Mouse (Mus musculus) CH12.LX (cell line): Measurements from ENCODE around the gene Gm10762. TPM values are rescaled to one million over a fixed set of nuclear protein-coding genes. Genes with fewer than 3 reads are reported as not detected.

Experiments used
- DNase-seq: peaks from one replicate; pipeline ENCODE4 v3.0.0-alpha.2; 2013; ENCODE audit errors: extremely low read depth
- H3K27ac ChIP-seq: 2 replicates; pipeline ENCODE4 v1.5.1; 2012; ENCODE audit warnings: low read depth, mild to moderate bottlenecking, control low read depth, moderate library complexity; ENCODE audit not compliant: insufficient read depth
- H3K27me3 ChIP-seq: replicated peaks from 2 replicates; pipeline ENCODE3; 2012; ENCODE audit warnings: inconsistent platforms
- H3K36me3 ChIP-seq, 2 experiments: replicated peaks in 1 of 2; 2 replicates each; pipeline versions ENCODE3 to v1.6.1; 2012; ENCODE audit warnings: inconsistent platforms in 1 of 2, low read length in 1 of 2, mild to moderate bottlenecking in 1 of 2, mixed read lengths in 1 of 2, moderate library complexity in 1 of 2; ENCODE audit not compliant: control insufficient read depth in 1 of 2, insufficient read depth in 1 of 2
- H3K4me1 ChIP-seq, 2 experiments: 2 replicates each; pipeline ENCODE4 v1.6.1; 2012; ENCODE audit warnings: inconsistent platforms in 1 of 2, moderate library complexity in 1 of 2; ENCODE audit not compliant: insufficient read depth in 2 of 2, control insufficient read depth in 1 of 2
- H3K4me2 ChIP-seq: 2 replicates; pipeline ENCODE4 v1.6.1; 2012; ENCODE audit warnings: low read depth, mild to moderate bottlenecking, control low read depth; ENCODE audit not compliant: poor library complexity, insufficient read depth, severe bottlenecking
- H3K4me3 ChIP-seq, 3 experiments: fragments of 150-350 bp in 1 of 3; sonication (generic) in 1 of 3; replicated peaks in 1 of 3; 2 replicates each; pipeline versions ENCODE3 to v1.5.1; 2011 to 2012; ENCODE audit warnings: low read depth in 2 of 3, low read length in 2 of 3, mild to moderate bottlenecking in 2 of 3, moderate library complexity in 2 of 3, control low read depth in 1 of 3, improper control_type of control experiment in 1 of 3, inconsistent platforms in 1 of 3, mixed read lengths in 1 of 3; ENCODE audit not compliant: poor library complexity in 1 of 3
- H3K79me2 ChIP-seq: replicated peaks from 2 replicates; pipeline ENCODE4 v1.6.1; 2012; ENCODE audit warnings: mild to moderate bottlenecking, moderate library complexity; ENCODE audit not compliant: control insufficient read depth, poor library complexity, insufficient read depth, severe bottlenecking; ENCODE audit errors: extremely low read depth
- H3K9ac ChIP-seq: 2 replicates; pipeline ENCODE4 v1.6.1; 2012; ENCODE audit warnings: low read depth, mild to moderate bottlenecking, control low read depth, moderate library complexity; ENCODE audit not compliant: insufficient read depth
- H3K9me3 ChIP-seq: replicated peaks from 2 replicates; pipeline ENCODE3; 2012; ENCODE audit warnings: low read length, inconsistent platforms, mixed read lengths
- BHLHE40 ChIP-seq: IDR thresholded peaks from 2 replicates; pipeline ENCODE4 v1.6.1; 2011; ENCODE audit warnings: mild to moderate bottlenecking, low read depth, low read length, improper control_type of control experiment
- CHD1 ChIP-seq: IDR thresholded peaks from 2 replicates; pipeline ENCODE4 v1.6.1; 2012; ENCODE audit warnings: low read depth, low read length, improper control_type of control experiment, inconsistent platforms
- CHD2 ChIP-seq: IDR thresholded peaks from 2 replicates; pipeline ENCODE4 v1.6.1; 2011; ENCODE audit warnings: low read length, improper control_type of control experiment
- CTCF ChIP-seq, 2 experiments: IDR thresholded peaks in 1 of 2; conservative IDR thresholded peaks in 1 of 2; 2 replicates each; pipeline ENCODE4 v1.5.1; 2011 to 2012; ENCODE audit warnings: low read depth in 2 of 2, low read length in 2 of 2, improper control_type of control experiment in 1 of 2, inconsistent platforms in 1 of 2, mild to moderate bottlenecking in 1 of 2, moderate library complexity in 1 of 2
- E2F4 ChIP-seq: IDR thresholded peaks from 2 replicates; pipeline ENCODE4 v1.6.1; 2011; ENCODE audit warnings: low read depth, low read length, improper control_type of control experiment; ENCODE audit not compliant: insufficient replicate concordance
- ELF1 ChIP-seq: IDR thresholded peaks from 2 replicates; pipeline ENCODE4 v1.6.1; 2014; ENCODE audit warnings: low read depth, mild to moderate bottlenecking, inconsistent platforms, low read length, improper control_type of control experiment
- EP300 ChIP-seq: IDR thresholded peaks from 2 replicates; pipeline ENCODE4 v1.6.1; 2011; ENCODE audit warnings: low read length, improper control_type of control experiment
- ETS1 ChIP-seq: conservative IDR thresholded peaks from 2 replicates; pipeline ENCODE4 v1.6.1; 2012; ENCODE audit warnings: low read depth, mild to moderate bottlenecking, inconsistent platforms, low read length, improper control_type of control experiment, moderate library complexity
- GABPA ChIP-seq: IDR thresholded peaks from 2 replicates; pipeline ENCODE4 v1.6.1; 2012; ENCODE audit warnings: low read depth, low read length, improper control_type of control experiment, inconsistent platforms; ENCODE audit not compliant: insufficient replicate concordance
- HCFC1 ChIP-seq: IDR thresholded peaks from 2 replicates; pipeline ENCODE4 v1.6.1; 2012; ENCODE audit warnings: low read depth, mild to moderate bottlenecking, inconsistent platforms, low read length, improper control_type of control experiment
- IRF4 ChIP-seq: IDR thresholded peaks from 2 replicates; pipeline ENCODE4 v1.6.1; 2014; ENCODE audit warnings: low read depth, mild to moderate bottlenecking, inconsistent platforms, low read length, improper control_type of control experiment
- JUN ChIP-seq: IDR thresholded peaks from 2 replicates; pipeline ENCODE4 v1.6.1; 2011; ENCODE audit warnings: low read depth, mild to moderate bottlenecking, low read length, improper control_type of control experiment, moderate library complexity; ENCODE audit not compliant: insufficient read depth
- KAT2A ChIP-seq: IDR thresholded peaks from 2 replicates; pipeline ENCODE4 v1.6.1; 2012; ENCODE audit warnings: low read length, improper control_type of control experiment, inconsistent platforms; ENCODE audit not compliant: insufficient replicate concordance
- MAZ ChIP-seq: IDR thresholded peaks from 2 replicates; pipeline ENCODE4 v1.6.1; 2012; ENCODE audit warnings: low read depth, mild to moderate bottlenecking, inconsistent platforms, low read length, improper control_type of control experiment, moderate library complexity
- NRF1 ChIP-seq: IDR thresholded peaks from 2 replicates; pipeline ENCODE4 v1.6.1; 2014; ENCODE audit warnings: low read depth, mild to moderate bottlenecking, inconsistent platforms, low read length, improper control_type of control experiment, moderate library complexity
- PAX5 ChIP-seq: IDR thresholded peaks from 2 replicates; pipeline ENCODE4 v1.6.1; 2012; ENCODE audit warnings: low read length, inconsistent platforms, mixed read lengths
- POLR2A ChIP-seq: IDR thresholded peaks from 2 replicates; pipeline ENCODE4 v1.6.1; 2011; ENCODE audit warnings: low read depth, mild to moderate bottlenecking, improper control_type of control experiment, low read length
- RAD21 ChIP-seq: IDR thresholded peaks from 2 replicates; pipeline ENCODE4 v1.6.1; 2011; ENCODE audit warnings: low read depth, mild to moderate bottlenecking, low read length, improper control_type of control experiment, moderate library complexity
- SMC3 ChIP-seq: IDR thresholded peaks from 2 replicates; pipeline ENCODE4 v1.6.1; 2011; ENCODE audit warnings: low read depth, low read length, improper control_type of control experiment
- TCF12 ChIP-seq: IDR thresholded peaks from 2 replicates; pipeline ENCODE4 v1.6.1; 2014; ENCODE audit warnings: low read depth, mild to moderate bottlenecking, inconsistent platforms, low read length, improper control_type of control experiment
- UBTF ChIP-seq: IDR thresholded peaks from 2 replicates; pipeline ENCODE4 v1.6.1; 2012; ENCODE audit warnings: low read depth, mild to moderate bottlenecking, inconsistent platforms, low read length, improper control_type of control experiment, moderate library complexity
- ZMIZ1 ChIP-seq: IDR thresholded peaks from 2 replicates; pipeline ENCODE4 v1.6.1; 2012; ENCODE audit warnings: low read depth, mild to moderate bottlenecking, inconsistent platforms, low read length, improper control_type of control experiment
- dilution Hi-C: fragments of 300-500 bp; cut with MboI; formaldehyde crosslinking; loops from 2 replicates; pipeline ENCODE4 v1.14.3; 2020; ENCODE audit warnings: low sequenced_read_pairs; ENCODE audit not compliant: extremely low pct_unique_long_range_greater_than_20kb, extremely low pct_ligation_motif_present
- in situ Hi-C: fragments of 300-500 bp; cut with MboI; formaldehyde crosslinking; loops from 3 replicates; pipeline ENCODE4 v1.14.3; 2019; ENCODE audit warnings: low sequenced_read_pairs, low pct_ligation_motif_present, low pct_unique_long_range_greater_than_20kb, mixed read lengths
- polyA plus RNA-seq: library from polyadenylated mRNA; unstranded; fragments of >175 nt; gene quantifications from 2 replicates; pipeline ENCODE4 v1.2.1, GENCODE M21; 2012; ENCODE audit warnings: low read depth; ENCODE audit not compliant: insufficient read length
- total RNA-seq, 2 experiments: library from RNA; depleted of rRNA; stranded (reverse); fragments of 300-350 nt in 1 of 2; fragments of >200 nt in 1 of 2; gene quantifications; 2 replicates each; pipeline ENCODE4 v1.2.3; 2012 to 2014

The Gm10762 gene
- total and polyA plus RNA-seq, 3 experiments, result 3.3 to 3.9 (median 3.3) TPM

- peak; percentile 94 for TF ChIP-seq KAT2A
- peak; percentile 61 for TF ChIP-seq ELF1
- peak; percentile 88 for TF ChIP-seq POLR2A
- no peak for TF ChIP-seq GABPA
- TF ChIP-seq ETS1, result 0 out of 2 replicates have a peak, but pooled peaks have one; percentile 5
- peak; percentile 67; the same call in 1 of the 2 replicates for TF ChIP-seq E2F4
- no peak for TF ChIP-seq EP300
- TF ChIP-seq MAZ, result peak; percentile 79; the same call in 1 of the 2 replicates
- TF ChIP-seq IRF4, result no peak
- peak; percentile 97; the same call in 1 of the 2 replicates for TF ChIP-seq UBTF
- TF ChIP-seq PAX5, result no peak
- peak; percentile 80 for TF ChIP-seq NRF1
- no peak for TF ChIP-seq SMC3
Observed at GRCm38 (mm10) chr2:128966641-128967580, 614 bp downstream of the Gm10762 start, which contains the start of gene Zc3h6 (continued).

- TF ChIP-seq TCF12 (no peak), ZMIZ1 (no peak), UBTF (no peak), NRF1 (no peak), JUN (no peak), ETS1 (no peak), CHD2 (no peak), RAD21 (no peak), CTCF (conservative IDR thresholded peaks at IDR 0.05 in 1 of 2, IDR thresholded peaks at IDR 0.05 in 1 of 2; ENCODE audit: low read depth in 2 of 2, low read length in 2 of 2) (no peak), BHLHE40 (no peak), E2F4 (no peak), HCFC1 (no peak), ELF1 (no peak), CHD1 (no peak), POLR2A (no peak)
- no peak for DNase-seq
- H3K4me1 ChIP-seq, result peaks cover 3 to 16% of the 10 kb centered on the region in 2 experiments; a peak in 2 of 4 replicates
- in situ Hi-C loops (no loop called here), dilution Hi-C loops (no loop called here)
- no peak overlapping the region for H3K4me2 ChIP-seq
- no peaks in the 10 kb centered on the region for H3K79me2 ChIP-seq
- H3K36me3 ChIP-seq, result no peaks in the 10 kb centered on the region
- no peaks in the 10 kb centered on the region for H3K9me3 ChIP-seq
- peak overlapping the region in 2 of 3 experiments; percentile 65 to 89 for H3K4me3 ChIP-seq
- H3K27me3 ChIP-seq, result no peaks in the 10 kb centered on the region
- H3K27ac ChIP-seq, result no peak overlapping the region
- peak overlapping the region; percentile 91; the same call in 1 of the 2 replicates for H3K9ac ChIP-seq
Observed at GRCm38 (mm10) chr2:128966236-128966635, 1.3 kb downstream of the Gm10762 start.
